Mouse (Mus musculus) heart, embryonic 13.5 days (tissue): ENCODE measurements around the gene Bmper. TPM values are rescaled to one million over a fixed set of nuclear protein-coding genes. Genes with fewer than 3 reads are reported as not detected.

Source experiments
- ATAC-seq: fragments of 200-750 bp; cut with Nextera tagmentation; 2 replicates; pipeline ENCODE4 v1.8.0; 2017; ENCODE audit warnings: moderate TSS enrichment; ENCODE audit not compliant: insufficient number of reproducible peaks, low FRiP score, low TSS enrichment; ENCODE audit errors: extremely low read depth
- H3K27ac ChIP-seq: fragments of 300-500 bp; sonication (generic); replicated peaks from 2 replicates; pipeline ENCODE4 v1.5.1; 2015; ENCODE audit warnings: moderate library complexity, mild to moderate bottlenecking, inconsistent platforms
- H3K27me3 ChIP-seq: fragments of 300-500 bp; sonication (generic); replicated peaks from 2 replicates; pipeline ENCODE4 v1.6.1; 2015; ENCODE audit warnings: mild to moderate bottlenecking, inconsistent platforms
- H3K36me3 ChIP-seq: fragments of 300-500 bp; sonication (generic); 2 replicates; pipeline ENCODE4 v1.6.1; 2015; ENCODE audit warnings: mild to moderate bottlenecking, inconsistent platforms
- H3K4me1 ChIP-seq: fragments of 300-500 bp; sonication (generic); 2 replicates; pipeline ENCODE4 v1.6.1; 2015; ENCODE audit warnings: inconsistent platforms
- H3K4me2 ChIP-seq: fragments of 300-500 bp; sonication (generic); 2 replicates; pipeline ENCODE4 v1.6.1; 2015; ENCODE audit warnings: inconsistent platforms, mild to moderate bottlenecking, moderate library complexity
- H3K4me3 ChIP-seq: fragments of 300-500 bp; sonication (generic); 2 replicates; pipeline ENCODE4 v1.5.1; 2015; ENCODE audit warnings: moderate library complexity, mild to moderate bottlenecking, inconsistent platforms
- H3K9ac ChIP-seq: fragments of 300-500 bp; sonication (generic); 2 replicates; pipeline ENCODE4 v1.6.1; 2015; ENCODE audit warnings: inconsistent platforms, mild to moderate bottlenecking, moderate library complexity
- H3K9me3 ChIP-seq: fragments of 300-500 bp; sonication (generic); 2 replicates; pipeline ENCODE4 v1.6.1; 2016; ENCODE audit warnings: inconsistent platforms
- WGBS: fragments of 180-500 bp; shearing (Covaris S2); methylation state at CpG from one replicate; pipeline ENCODE4 v1.1.7; 2015; ENCODE audit warnings: mixed read lengths; 5-methylcytosine and 5-hydroxymethylcytosine counted together
- polyA plus RNA-seq: library from polyadenylated mRNA; unstranded; fragments of >200 nt; fragmentation: Nextera tagmentation; extraction: Ambion mirVana; gene quantifications from 2 replicates; pipeline ENCODE4 v1.2.1, GENCODE M21; 2015

The Bmper gene
- polyA plus RNA-seq, 1 experiment from 2014 or later, result 8.4 TPM

DNA sequence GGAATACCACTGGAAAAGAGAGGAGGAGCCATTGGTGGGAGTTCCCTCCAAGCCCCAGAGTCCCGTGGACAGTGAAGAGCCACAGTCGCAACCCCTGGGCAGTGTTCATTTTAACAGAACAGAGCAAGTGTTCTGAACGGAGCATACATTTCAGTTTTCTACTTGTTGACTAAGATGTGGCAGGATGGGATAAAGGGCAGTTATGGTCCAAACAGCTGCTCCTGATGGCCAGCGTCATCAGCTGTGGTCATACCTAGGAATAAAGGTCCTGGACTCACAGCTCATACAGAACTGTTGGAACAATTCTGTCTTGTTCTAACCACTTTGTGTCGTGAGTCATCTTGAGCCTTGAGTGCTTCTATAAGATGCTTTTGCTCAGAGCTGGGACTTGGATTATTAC, 265.4 kb downstream of the Bmper start:
- WGBS, result 83% methylated on average over 5 of the region's 5 CpGs
- H3K4me2 ChIP-seq, result no peak overlapping the region
- H3K4me3 ChIP-seq, result no peak overlapping the region
- no peak overlapping the region for H3K9ac ChIP-seq
- H3K4me1 ChIP-seq, result peaks cover 7% of the 10 kb centered on the region
- H3K9me3 ChIP-seq, result no peaks in the 10 kb centered on the region
- ATAC-seq, result no peak
- H3K27ac ChIP-seq, result no peak overlapping the region
- no peaks in the 10 kb centered on the region for H3K27me3 ChIP-seq
- no peaks in the 10 kb centered on the region for H3K36me3 ChIP-seq

- H3K27me3 ChIP-seq, result no peaks in the 10 kb centered on the region
- no peaks in the 10 kb centered on the region for H3K9me3 ChIP-seq
- peak overlapping the region; percentile 12; the same call in 1 of the 2 replicates for H3K27ac ChIP-seq
- H3K4me1 ChIP-seq, result peaks cover 22% of the 10 kb centered on the region
- no peak for ATAC-seq
- WGBS, result 32% methylated on average over 4 of the region's 4 CpGs
- H3K4me2 ChIP-seq, result no peak overlapping the region
- H3K36me3 ChIP-seq, result no peaks in the 10 kb centered on the region
- H3K9ac ChIP-seq, result no peak overlapping the region
- no peak overlapping the region for H3K4me3 ChIP-seq
Observed at GRCm38 (mm10) chr9:23495400-23495799, 272.5 kb downstream of the Bmper start.

DNA sequence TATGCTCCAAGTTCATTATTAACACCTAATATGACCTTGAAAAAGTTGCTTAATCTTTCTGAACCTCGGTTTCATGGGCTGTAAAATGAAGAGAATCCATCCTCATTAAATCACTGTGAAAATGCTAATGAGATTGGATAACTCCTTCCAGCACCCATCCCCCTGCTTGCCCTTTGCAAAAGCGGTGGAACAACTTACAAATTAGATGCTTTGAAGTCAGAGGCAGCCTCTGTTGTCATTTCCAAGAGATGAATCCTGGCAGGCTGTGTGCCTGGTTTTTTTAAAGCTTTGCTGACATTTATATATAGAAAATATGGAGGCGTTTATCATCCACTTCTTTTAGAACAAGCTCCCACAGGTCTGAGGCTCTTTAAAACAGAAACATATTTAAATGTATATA, 274.8 kb downstream of the Bmper start:
- Histone ChIP-seq H3K9ac (no peak overlapping the region), H3K27ac (no peak overlapping the region), H3K9me3 (0 out of 2 replicates have a peak, but pooled peaks cover 5% of the 10 kb centered on the region), H3K4me1 (peaks cover 18% of the 10 kb centered on the region), H3K4me2 (no peak overlapping the region), H3K36me3 (no peaks in the 10 kb centered on the region), H3K27me3 (no peaks in the 10 kb centered on the region), H3K4me3 (no peak overlapping the region)
- ATAC-seq, result no peak
- WGBS, result 25% methylated on average over 3 of the region's 3 CpGs

DNA sequence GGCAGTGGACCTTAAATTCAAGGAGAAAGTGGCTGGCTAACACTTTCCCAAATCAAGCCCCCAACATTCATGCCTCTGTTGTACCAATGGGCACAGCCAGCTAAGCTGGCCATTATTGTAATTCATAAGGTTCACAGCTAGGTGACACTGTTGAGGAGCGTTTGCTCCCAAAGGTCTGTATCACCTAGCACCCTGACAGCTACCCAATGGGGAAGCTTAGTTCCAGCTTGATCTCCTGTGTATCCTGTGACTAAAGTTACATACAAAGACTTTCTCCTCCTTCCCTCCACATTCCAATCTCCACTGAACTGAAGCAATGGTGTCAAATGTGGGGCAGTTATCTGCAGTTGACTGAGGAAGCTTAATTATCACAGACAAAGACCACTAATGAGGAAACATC, 311.0 kb downstream of the Bmper start:
- Histone ChIP-seq H3K27ac (no peak overlapping the region), H3K36me3 (no peaks in the 10 kb centered on the region)
- ATAC-seq, result no peak

More for the DNA sequence above, 311.0 kb downstream of the Bmper start:
- Histone ChIP-seq H3K27me3 (no peaks in the 10 kb centered on the region), H3K4me1 (peaks cover 33% of the 10 kb centered on the region), H3K9ac (no peak overlapping the region), H3K4me2 (no peak overlapping the region), H3K4me3 (no peak overlapping the region), H3K9me3 (no peaks in the 10 kb centered on the region)
- WGBS, result 21% methylated on average over 1 of the region's 1 CpGs
